Mouse (Mus musculus) lung, embryonic 14.5 days (tissue): ENCODE data around the gene Kcnh5. TPM values are rescaled to one million over a fixed set of nuclear protein-coding genes. Genes with fewer than 3 reads are reported as not detected.

ENCODE experiments used
- ATAC-seq: fragments of 200-750 bp; cut with Nextera tagmentation; 2 replicates; pipeline ENCODE4 v1.8.0; 2017; ENCODE audit warnings: mild to moderate bottlenecking, moderate TSS enrichment, moderate library complexity; ENCODE audit not compliant: insufficient read depth
- DNase-seq: peaks from one replicate; pipeline ENCODE4 v3.0.0-alpha.2; 2015
- H3K27ac ChIP-seq: fragments of 300-500 bp; sonication (generic); 2 replicates; pipeline ENCODE4 v1.5.1; 2014; ENCODE audit warnings: low read depth, mild to moderate bottlenecking, moderate library complexity
- H3K27me3 ChIP-seq: fragments of 300-500 bp; sonication (generic); 2 replicates; pipeline ENCODE4 v1.6.1; 2014; ENCODE audit warnings: low read length, control low read depth; ENCODE audit not compliant: insufficient read depth
- H3K36me3 ChIP-seq: fragments of 300-500 bp; sonication (generic); 2 replicates; pipeline ENCODE4 v1.6.1; 2014; ENCODE audit warnings: control low read depth; ENCODE audit not compliant: insufficient read depth
- H3K4me1 ChIP-seq: fragments of 300-500 bp; sonication (generic); 2 replicates; pipeline ENCODE4 v1.6.1; 2014; ENCODE audit warnings: antibody characterized with exemption, control low read depth; ENCODE audit not compliant: insufficient read depth
- H3K4me2 ChIP-seq: fragments of 300-500 bp; sonication (generic); 2 replicates; pipeline ENCODE4 v1.6.1; 2014; ENCODE audit warnings: mild to moderate bottlenecking
- H3K4me3 ChIP-seq: fragments of 300-500 bp; sonication (generic); 2 replicates; pipeline ENCODE4 v1.5.1; 2014; ENCODE audit warnings: low read depth, low read length
- H3K9ac ChIP-seq: fragments of 300-500 bp; sonication (generic); 2 replicates; pipeline ENCODE4 v1.6.1; 2014
- H3K9me3 ChIP-seq: fragments of 300-500 bp; sonication (generic); 2 replicates; pipeline ENCODE4 v1.6.1; 2016; ENCODE audit warnings: low read depth, low read length, control low read depth
- CTCF ChIP-seq: IDR thresholded peaks from 2 replicates; pipeline ENCODE4 v1.5.1; 2016; ENCODE audit warnings: antibody characterized with exemption, low read depth
- WGBS: fragments of 180-500 bp; shearing (Covaris S2); extraction: QIAGEN DNeasy Blood & Tissue Kit; methylation state at CpG from one replicate; pipeline ENCODE4 v1.1.7; 2014; 5-methylcytosine and 5-hydroxymethylcytosine counted together
- polyA plus RNA-seq: library from polyadenylated mRNA; unstranded; fragments of >200 nt; fragmentation: Nextera tagmentation; extraction: Ambion mirVana; gene quantifications from 2 replicates; pipeline ENCODE4 v1.2.1, GENCODE M21; 2014

Gene Kcnh5
- polyA plus RNA-seq, 1 experiment from 2014 or later, result 0.05 TPM

DNA sequence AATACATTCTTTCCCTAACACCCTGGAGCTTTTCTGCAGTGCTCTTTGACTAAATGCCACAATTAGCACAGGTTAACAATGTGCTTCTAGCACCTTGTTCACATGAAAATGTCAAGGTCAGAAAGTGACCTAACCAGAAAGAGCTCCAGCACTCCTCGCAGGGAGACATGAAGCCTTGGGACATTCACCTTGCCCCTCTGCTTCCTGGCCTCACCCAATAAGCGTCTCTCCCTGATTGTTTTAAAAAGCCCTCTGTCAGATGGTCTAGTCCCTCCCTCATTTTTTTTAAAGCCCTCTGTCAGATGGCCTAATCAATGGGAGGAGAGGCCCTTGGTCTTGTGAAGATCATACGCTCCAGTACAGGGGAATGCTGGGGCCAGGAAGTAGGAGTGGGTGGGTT, 287.7 kb downstream of the Kcnh5 start:
- DNase-seq (no peak), ATAC-seq (no peak)
- no peaks in the 10 kb centered on the region for H3K27me3 ChIP-seq
- WGBS, result 64% methylated on average over 3 of the region's 3 CpGs
- H3K27ac ChIP-seq, result no peak overlapping the region
- H3K9me3 ChIP-seq, result no peaks in the 10 kb centered on the region
- no peaks in the 10 kb centered on the region for H3K4me1 ChIP-seq
- no peak overlapping the region for H3K4me3 ChIP-seq
- H3K9ac ChIP-seq, result no peak overlapping the region
- no peaks in the 10 kb centered on the region for H3K36me3 ChIP-seq
- H3K4me2 ChIP-seq, result no peak overlapping the region
- TF ChIP-seq CTCF, result no peak

DNA sequence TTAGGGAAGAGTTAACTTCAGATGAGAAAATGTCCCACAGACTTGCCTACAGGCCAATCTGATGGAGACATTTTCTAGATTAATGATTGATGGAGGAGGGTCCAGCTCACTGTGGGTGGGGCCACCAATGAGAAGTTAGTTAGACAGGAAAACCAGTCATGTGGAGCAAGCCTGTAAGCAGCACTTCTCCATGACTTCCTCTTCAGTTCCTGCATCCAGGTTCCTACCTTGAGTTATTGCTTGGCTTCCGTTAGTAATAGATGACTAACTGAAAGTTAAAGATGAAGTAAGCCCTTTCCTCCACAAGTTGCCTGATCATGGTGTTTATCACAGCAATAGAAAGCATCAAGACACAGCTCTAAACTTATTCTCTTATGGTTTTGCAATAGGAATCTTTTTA, 290.1 kb downstream of the Kcnh5 start:
- no peaks in the 10 kb centered on the region for H3K4me1 ChIP-seq
- H3K27ac ChIP-seq, result no peak overlapping the region
- no peak overlapping the region for H3K4me2 ChIP-seq
- ATAC-seq, result no peak
- no peaks in the 10 kb centered on the region for H3K9me3 ChIP-seq
- H3K4me3 ChIP-seq, result no peak overlapping the region
- H3K9ac ChIP-seq, result no peak overlapping the region
- WGBS, result 84% methylated on average over 1 of the region's 1 CpGs
- H3K27me3 ChIP-seq, result no peaks in the 10 kb centered on the region
- no peaks in the 10 kb centered on the region for H3K36me3 ChIP-seq
- no peak for TF ChIP-seq CTCF
- no peak for DNase-seq

DNA sequence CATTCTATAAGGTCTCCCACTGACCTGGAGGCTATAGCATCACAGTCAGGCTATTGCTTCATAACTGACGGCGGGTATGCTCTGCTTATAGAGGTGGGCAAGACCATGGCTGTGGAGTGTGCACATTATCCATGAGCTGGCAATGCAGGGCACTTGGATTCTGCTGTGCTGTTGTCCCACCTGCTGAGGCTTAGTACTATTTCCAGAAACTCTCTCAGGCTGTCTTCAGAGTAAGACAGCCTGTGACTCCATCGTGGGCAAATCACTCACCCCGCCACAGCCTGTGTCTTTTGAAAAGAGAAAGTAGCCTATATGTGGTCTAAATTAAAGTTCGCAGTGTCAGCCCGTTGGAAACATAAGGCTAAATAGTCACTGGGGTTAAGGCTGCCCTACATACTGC, 295.8 kb downstream of the Kcnh5 start:
- WGBS, result 85% methylated on average over 6 of the region's 6 CpGs
- Histone ChIP-seq H3K9ac (no peak overlapping the region), H3K27ac (no peak overlapping the region), H3K36me3 (no peaks in the 10 kb centered on the region), H3K9me3 (no peaks in the 10 kb centered on the region), H3K27me3 (no peaks in the 10 kb centered on the region), H3K4me3 (no peak overlapping the region), H3K4me1 (no peaks in the 10 kb centered on the region), H3K4me2 (no peak overlapping the region)
- no peak for TF ChIP-seq CTCF
- ATAC-seq, result no peak
- no peak for DNase-seq

DNA sequence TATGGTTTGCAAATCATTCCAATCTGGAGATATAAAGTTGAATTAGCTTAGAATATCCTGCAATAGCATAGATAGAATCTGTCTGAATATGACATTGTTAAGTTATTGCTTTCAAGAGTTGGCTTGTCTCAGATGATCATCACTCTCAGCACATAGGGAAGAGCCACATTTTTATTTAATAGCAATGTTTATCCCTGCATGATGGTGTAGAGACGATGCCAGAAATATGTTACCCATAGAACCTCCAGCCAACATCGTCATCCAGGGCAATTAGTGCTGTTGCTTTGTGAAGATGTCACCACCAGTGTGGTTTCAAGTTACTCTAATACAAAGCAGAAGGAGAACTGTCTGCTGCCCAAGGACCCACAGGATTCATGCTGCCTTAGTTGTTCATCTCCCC, 321.5 kb downstream of the Kcnh5 start:
- no peak overlapping the region for H3K27ac ChIP-seq
- no peak overlapping the region for H3K4me3 ChIP-seq
- ATAC-seq (no peak), DNase-seq (peak; percentile 15)
- H3K36me3 ChIP-seq, result no peaks in the 10 kb centered on the region
- 49% methylated on average over 2 of the region's 2 CpGs for WGBS
- no peak overlapping the region for H3K9ac ChIP-seq
- H3K27me3 ChIP-seq, result no peaks in the 10 kb centered on the region
- H3K4me2 ChIP-seq, result no peak overlapping the region
- no peaks in the 10 kb centered on the region for H3K4me1 ChIP-seq
- H3K9me3 ChIP-seq, result no peaks in the 10 kb centered on the region
- no peak for TF ChIP-seq CTCF

DNA sequence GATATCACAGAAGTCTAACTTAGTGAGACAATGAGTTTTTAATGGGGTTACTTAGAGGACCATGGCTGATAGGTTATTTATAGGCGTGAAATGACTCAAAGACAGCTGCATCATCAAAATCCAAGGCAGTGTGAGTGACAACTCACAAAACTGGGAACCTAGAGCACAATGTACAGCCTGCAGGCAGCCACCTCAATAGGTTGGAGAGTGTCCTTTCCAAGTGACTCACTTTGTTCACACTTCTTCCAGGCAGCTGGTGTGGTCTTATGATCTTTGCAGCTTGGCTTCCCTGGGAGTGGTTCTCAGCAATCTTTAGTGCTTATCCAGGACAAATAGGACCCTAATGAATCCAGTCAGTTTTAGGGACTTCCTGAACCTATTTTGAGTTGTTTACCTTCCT, 322.9 kb downstream of the Kcnh5 start:
- Histone ChIP-seq H3K27ac (no peak overlapping the region), H3K36me3 (no peaks in the 10 kb centered on the region), H3K4me2 (no peak overlapping the region), H3K4me1 (no peaks in the 10 kb centered on the region), H3K9ac (no peak overlapping the region), H3K4me3 (no peak overlapping the region), H3K9me3 (no peaks in the 10 kb centered on the region), H3K27me3 (no peaks in the 10 kb centered on the region)
- no peak for DNase-seq
- 62% methylated on average over 1 of the region's 1 CpGs for WGBS
- no peak for TF ChIP-seq CTCF
- no peak for ATAC-seq

DNA sequence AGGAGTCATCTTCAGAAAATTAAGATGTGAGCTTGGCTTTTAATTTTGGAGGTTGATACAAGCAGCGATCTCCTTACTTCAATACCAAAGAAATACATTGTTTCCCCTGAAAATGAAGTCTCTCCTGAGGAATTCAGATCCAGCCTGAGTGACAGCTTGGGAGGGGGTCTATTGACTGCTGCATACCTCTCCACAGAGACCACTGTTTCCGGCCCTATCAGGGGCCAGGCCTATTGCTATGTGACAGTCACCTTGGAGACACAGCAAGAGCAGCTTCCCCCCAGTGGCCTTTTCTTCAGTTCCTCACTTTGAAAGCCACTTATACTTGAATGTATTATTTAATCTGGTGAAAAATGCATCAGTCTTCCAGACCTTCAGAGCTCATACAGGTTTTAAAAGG, 326.8 kb downstream of the Kcnh5 start:
- no peak overlapping the region for H3K27ac ChIP-seq
- H3K4me1 ChIP-seq, result no peaks in the 10 kb centered on the region
- ATAC-seq, result no peak
- no peaks in the 10 kb centered on the region for H3K27me3 ChIP-seq
- no peak for TF ChIP-seq CTCF
- no peaks in the 10 kb centered on the region for H3K36me3 ChIP-seq
- no peak overlapping the region for H3K9ac ChIP-seq
- H3K4me3 ChIP-seq, result no peak overlapping the region
- WGBS, result 49% methylated on average over 2 of the region's 2 CpGs
- DNase-seq, result no peak
- H3K4me2 ChIP-seq, result no peak overlapping the region
- no peaks in the 10 kb centered on the region for H3K9me3 ChIP-seq

DNA sequence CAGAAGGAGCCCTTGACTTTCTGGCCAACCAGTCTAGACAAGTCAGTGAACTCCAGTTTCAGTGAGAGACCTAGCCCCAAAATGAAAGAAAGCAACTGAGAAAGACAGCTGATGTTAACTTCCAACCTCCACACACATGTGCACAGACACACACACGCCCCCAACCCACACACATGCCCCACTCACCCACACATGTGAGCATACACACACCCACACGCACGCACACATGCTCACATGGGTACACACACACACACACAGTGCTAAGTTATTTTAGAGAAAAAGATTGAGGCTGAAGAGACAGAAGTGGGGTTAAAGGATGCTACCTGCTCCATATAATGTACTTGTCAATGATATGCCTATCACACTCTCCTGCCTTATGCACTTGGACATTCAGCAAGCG, 327.2 kb downstream of the Kcnh5 start:
- no peaks in the 10 kb centered on the region for H3K9me3 ChIP-seq
- H3K36me3 ChIP-seq, result no peaks in the 10 kb centered on the region
- no peak overlapping the region for H3K4me3 ChIP-seq
- TF ChIP-seq CTCF, result no peak
- no peaks in the 10 kb centered on the region for H3K27me3 ChIP-seq
- no peaks in the 10 kb centered on the region for H3K4me1 ChIP-seq
- ATAC-seq (no peak), DNase-seq (no peak)
- no peak overlapping the region for H3K9ac ChIP-seq
- no peak overlapping the region for H3K27ac ChIP-seq
- no peak overlapping the region for H3K4me2 ChIP-seq
- WGBS, result 84% methylated on average over 4 of the region's 4 CpGs
